Mouse (Mus musculus) layer of hippocampus, adult 2 months (tissue): ENCODE results near the gene Pdgfra. TPM values are rescaled to one million over a fixed set of nuclear protein-coding genes. Genes with fewer than 3 reads are reported as not detected.
A peak's percentile ranks its signal among the peaks of the same experiment; 100 is the strongest.

Experiments
- DNase-seq, 2 experiments: peaks; one replicate each; pipeline ENCODE4 v3.0.0; 2022; ENCODE audit warnings: low spot score in 2 of 2
- H3K27ac ChIP-seq: fragments of 200-600 bp; 2 replicates; pipeline ENCODE4 v1.8.1; 2022
- H3K4me3 ChIP-seq: fragments of 200-600 bp; 2 replicates; pipeline ENCODE4 v1.8.1; 2022; ENCODE audit warnings: mild to moderate bottlenecking
- CTCF ChIP-seq: fragments of 200-600 bp; conservative IDR thresholded peaks from 2 replicates; pipeline ENCODE4 v1.8.1; 2022; ENCODE audit warnings: antibody characterized with exemption, mild to moderate bottlenecking, moderate library complexity
- long read RNA-seq, 2 experiments: library from polyadenylated mRNA; stranded (forward); transcript quantifications; one replicate each; pipeline ENCODE4 v2.0.0; 2021; ENCODE audit warnings: borderline mapping rate in 2 of 2
- total RNA-seq, 2 experiments: library from RNA; stranded (reverse); gene quantifications; 2 replicates each; pipeline ENCODE4 v1.2.3; 2021

The Pdgfra gene
- total RNA-seq = 10 to 100 TPM; 40.4 to 40.5 TPM
- long read RNA-seq, experiment 1, full-length matches to known transcripts = 4 of 19 reads
- long read RNA-seq, experiment 1, partial matches to known transcripts = 15 of 19 reads
- long read RNA-seq, experiment 1, other reads (novel, unspliced or antisense) = 0 of 19 reads
- long read RNA-seq, experiment 2, full-length matches to known transcripts = 10 of 34 reads
- long read RNA-seq, experiment 2, partial matches to known transcripts = 18 of 34 reads
- long read RNA-seq, experiment 2, other reads (novel, unspliced or antisense) = 6 of 34 reads

GRCm38 (mm10) chr5:75152021-75152425 lies at the start of gene Pdgfra:
Gene Pdgfra (plus strand): TSS chr5:75152292.
- TF ChIP-seq CTCF = no peak
- Histone ChIP-seq H3K4me3 (peak within 1 kb of the TSS; percentile 30; the same call in 1 of the 2 replicates), H3K27ac (peak within 1 kb of the TSS; percentile 5; the same call in 1 of the 2 replicates)
- no peak for DNase-seq

- no peak for TF ChIP-seq CTCF
- no peak for DNase-seq
- no peak overlapping the region for H3K27ac ChIP-seq
- no peak overlapping the region for H3K4me3 ChIP-seq
Measured at GRCm38 (mm10) chr5:75106511-75106910, 45.6 kb upstream of the Pdgfra start.

- H3K4me3 ChIP-seq = no peak overlapping the region
- no peak for DNase-seq
- TF ChIP-seq CTCF = no peak
- no peak overlapping the region for H3K27ac ChIP-seq
Measured at GRCm38 (mm10) chr5:75109368-75109767, 42.7 kb upstream of the Pdgfra start.

- no peak overlapping the region for H3K4me3 ChIP-seq
- TF ChIP-seq CTCF = no peak
- no peak overlapping the region for H3K27ac ChIP-seq
- no peak for DNase-seq
Measured at GRCm38 (mm10) chr5:75111781-75112180, 40.3 kb upstream of the Pdgfra start.

- TF ChIP-seq CTCF = peak; percentile 58
- Histone ChIP-seq H3K27ac (no peak overlapping the region), H3K4me3 (no peak overlapping the region)
- no peak for DNase-seq
Measured at GRCm38 (mm10) chr5:75118840-75119239, 33.3 kb upstream of the Pdgfra start.

- peak in 1 of 2 experiments; percentile 18 for DNase-seq
- H3K4me3 ChIP-seq = no peak overlapping the region
- TF ChIP-seq CTCF = no peak
- no peak overlapping the region for H3K27ac ChIP-seq
Measured at GRCm38 (mm10) chr5:75121646-75122045, 30.4 kb upstream of the Pdgfra start.

GRCm38 (mm10) chr5:75134681-75135080 lies 17.4 kb upstream of the Pdgfra start:
- Histone ChIP-seq H3K4me3 (no peak overlapping the region), H3K27ac (no peak overlapping the region)
- no peak for DNase-seq
- no peak for TF ChIP-seq CTCF

GRCm38 (mm10) chr5:75143092-75143491 lies 9.0 kb upstream of the Pdgfra start:
- no peak overlapping the region for H3K27ac ChIP-seq

GRCm38 (mm10) chr5:75143767-75144166 lies 8.3 kb upstream of the Pdgfra start:
- Histone ChIP-seq H3K27ac (no peak overlapping the region), H3K4me3 (no peak overlapping the region)
- TF ChIP-seq CTCF = no peak
- DNase-seq = no peak

More at GRCm38 (mm10) chr5:75143092-75143491, 9.0 kb upstream of the Pdgfra start:
- H3K4me3 ChIP-seq = peak overlapping the region; percentile 39
- TF ChIP-seq CTCF = peak; percentile 77
- DNase-seq = peak in 1 of 2 experiments; percentile 74

GRCm38 (mm10) chr5:75145341-75145740 lies 6.8 kb upstream of the Pdgfra start:
- TF ChIP-seq CTCF = peak; percentile 29
- Histone ChIP-seq H3K27ac (no peak overlapping the region), H3K4me3 (no peak overlapping the region)
- DNase-seq = no peak

GRCm38 (mm10) chr5:75146469-75146868 lies 5.6 kb upstream of the Pdgfra start:
- TF ChIP-seq CTCF = no peak
- H3K27ac ChIP-seq = no peak overlapping the region
- no peak for DNase-seq
- no peak overlapping the region for H3K4me3 ChIP-seq

GRCm38 (mm10) chr5:75148343-75149127 lies 3.6 kb upstream of the Pdgfra start:
- H3K4me3 ChIP-seq = no peak overlapping the region
- no peak overlapping the region for H3K27ac ChIP-seq
- TF ChIP-seq CTCF = no peak
- no peak for DNase-seq

- DNase-seq = no peak
- Histone ChIP-seq H3K4me3 (no peak overlapping the region), H3K27ac (no peak overlapping the region)
- TF ChIP-seq CTCF = no peak
Measured at GRCm38 (mm10) chr5:75149380-75149779, 2.7 kb upstream of the Pdgfra start.
